9 mouse cellular contexts compared by ENCODE assay signal in genomic region chr5:137672361-137672760, GRCm38 (mm10). TPM values are rescaled to one million over a fixed set of nuclear protein-coding genes. Genes with fewer than 3 reads are reported as not detected.
DNase-seq lines count a peak whose midpoint lies in the region; ATAC-seq and TF ChIP-seq lines count a peak whose summit lies in the region.
"Had no signal": no experiment of that assay in that cellular context is flagged by ENCODE, and none has a peak within 500 bp of the region (broad histone marks: within the 10 kb centered on the region; RNA-seq: fewer than 3 reads in every experiment).

No protein-coding gene starts in this region.

- H3K9ac ChIP-seq in embryonic facial prominence, embryonic 13.5 days: no peak overlapping the region
- H3K9ac ChIP-seq in liver, embryonic 16.5 days (ENCODE audit: low read depth, low read length): no peak overlapping the region; the same call in 1 of the 2 replicates
- H3K9ac ChIP-seq: neural tube, embryonic 12.5 days had no signal

- no peak overlapping the region for H3K4me3 ChIP-seq in layer of hippocampus, adult 2 months
- no peak overlapping the region for H3K4me3 ChIP-seq in embryonic facial prominence, embryonic 13.5 days
- H3K4me3 ChIP-seq in liver, embryonic 16.5 days (ENCODE audit: low read depth, low read length): no peak overlapping the region
- H3K4me3 ChIP-seq: limb, embryonic 13.5 days; neural tube, embryonic 12.5 days had no signal

- H3K27ac ChIP-seq in layer of hippocampus, adult 2 months: peak overlapping the region; percentile 73; the same call in 1 of the 2 replicates
- peak overlapping the region; percentile 80; the same call in 1 of the 2 replicates for H3K27ac ChIP-seq in embryonic facial prominence, embryonic 13.5 days
- peak overlapping the region; percentile 75 for H3K27ac ChIP-seq in liver, embryonic 16.5 days (ENCODE audit: low read length)

- peaks cover 11% of the 10 kb centered on the region; the same call in 1 of the 2 replicates for H3K36me3 ChIP-seq in embryonic facial prominence, embryonic 13.5 days
- peaks cover 10% of the 10 kb centered on the region for H3K36me3 ChIP-seq in liver, embryonic 16.5 days (ENCODE audit: control insufficient read depth, insufficient read depth)

- TF ChIP-seq CTCF in layer of hippocampus, adult 2 months (conservative IDR thresholded peaks at IDR 0.05): no peak

- H3K27me3 ChIP-seq in embryonic facial prominence, embryonic 13.5 days: no peaks in the 10 kb centered on the region
- no peaks in the 10 kb centered on the region for H3K27me3 ChIP-seq in liver, embryonic 16.5 days (ENCODE audit: control insufficient read depth, insufficient read depth, low read depth, low read length)
- H3K27me3 ChIP-seq: limb, embryonic 13.5 days; neural tube, embryonic 12.5 days had no signal

- no peak overlapping the region for H3K4me2 ChIP-seq in embryonic facial prominence, embryonic 13.5 days
- H3K4me2 ChIP-seq in liver, embryonic 16.5 days (ENCODE audit: low read depth, low read length): peak overlapping the region; percentile 51; the same call in 1 of the 2 replicates

- H3K9me3 ChIP-seq in embryonic facial prominence, embryonic 13.5 days: no peaks in the 10 kb centered on the region
- no peaks in the 10 kb centered on the region for H3K9me3 ChIP-seq in liver, embryonic 16.5 days (replicated peaks; ENCODE audit: control insufficient read depth, low read length)
- H3K9me3 ChIP-seq: limb, embryonic 13.5 days; neural tube, embryonic 12.5 days had no signal

- ATAC-seq in embryonic facial prominence, embryonic 13.5 days (ENCODE audit: insufficient number of reproducible peaks, insufficient read depth, low FRiP score, low TSS enrichment, low read depth): no peak
- no peak for ATAC-seq in liver, embryonic 16.5 days (ENCODE audit: low read depth)
- no peak for ATAC-seq in megakaryocyte-erythroid progenitor cell, adult 5-6 weeks (replicated peaks; ENCODE audit: low FRiP score, low TSS enrichment, poor library complexity, severe bottlenecking)

- no peak for DNase-seq in layer of hippocampus, adult 2 months (ENCODE audit: low spot score in 2 of 2)
- no peak for DNase-seq in layer of hippocampus, adult 9-11 months
- peak; percentile 31 for DNase-seq in NIH3T3 (ENCODE audit: low read depth)
- DNase-seq in urinary bladder, postnatal 10 days (ENCODE audit: low spot score): no peak

- WGBS in embryonic facial prominence, embryonic 13.5 days: 68% methylated on average over 5 of the region's 5 CpGs
- 75% methylated on average over 5 of the region's 5 CpGs for WGBS in liver, embryonic 16.5 days (ENCODE audit: insufficient replicate concordance)

- peaks cover 19% of the 10 kb centered on the region for H3K4me1 ChIP-seq in embryonic facial prominence, embryonic 13.5 days
- peaks cover 52% of the 10 kb centered on the region for H3K4me1 ChIP-seq in liver, embryonic 16.5 days (ENCODE audit: control insufficient read depth, low read depth, low read length)

RNA-seq across cellular contexts. Expression of gene Agfg2, which starts 12.2 kb away (rescaled TPM):
- total RNA-seq in layer of hippocampus, adult 2 months (2021): 10 to 100 TPM; 64.1 to 67.3 TPM
- polyA plus RNA-seq in embryonic facial prominence, embryonic 13.5 days (2015; fragmentation: Nextera tagmentation; extraction: Ambion mirVana): 15.8 and 19.2 TPM in 2 replicates
- polyA plus RNA-seq in liver, embryonic 16.5 days (2015; fragmentation: Nextera tagmentation; extraction: Ambion mirVana): 29.4 and 30.5 TPM in 2 replicates
- total RNA-seq in megakaryocyte-erythroid progenitor cell, adult 5-6 weeks (2014; fragmentation: Nextera tagmentation): 22.7 and 37.5 TPM in 2 replicates
- 17.0 TPM in 2 replicates for total RNA-seq in megakaryocyte-erythroid progenitor cell, adult 5-6 weeks (2017)

RNA-seq across cellular contexts. Expression of gene Irs3, which starts 26.8 kb away (rescaled TPM):
- total RNA-seq in layer of hippocampus, adult 2 months (2021): under 1 TPM in 1 of 2 experiments, not detected in 1; 0.15 TPM
- 0.26 and 0.32 TPM in 2 replicates for polyA plus RNA-seq in embryonic facial prominence, embryonic 13.5 days (2015; fragmentation: Nextera tagmentation; extraction: Ambion mirVana)
- 0.15 TPM in 1 of 2 replicates, not detected in the other for polyA plus RNA-seq in liver, embryonic 16.5 days (2015; fragmentation: Nextera tagmentation; extraction: Ambion mirVana)
- total RNA-seq in megakaryocyte-erythroid progenitor cell, adult 5-6 weeks (2014; fragmentation: Nextera tagmentation): not detected in 2 replicates
- total RNA-seq in megakaryocyte-erythroid progenitor cell, adult 5-6 weeks (2017): 0.80 TPM in 1 of 2 replicates, not detected in the other

RNA-seq across cellular contexts. Expression of gene Sap25, which starts 31.2 kb away (rescaled TPM):
- 10 to 100 TPM in 1 of 2 experiments, 1 to 10 TPM in 1; 8.4 to 16.4 TPM for total RNA-seq in layer of hippocampus, adult 2 months (2021)
- 7.0 and 8.6 TPM in 2 replicates for polyA plus RNA-seq in embryonic facial prominence, embryonic 13.5 days (2015; fragmentation: Nextera tagmentation; extraction: Ambion mirVana)
- polyA plus RNA-seq in liver, embryonic 16.5 days (2015; fragmentation: Nextera tagmentation; extraction: Ambion mirVana): 4.5 and 6.7 TPM in 2 replicates
- 45.8 and 69.9 TPM in 2 replicates for total RNA-seq in megakaryocyte-erythroid progenitor cell, adult 5-6 weeks (2014; fragmentation: Nextera tagmentation)
- total RNA-seq in megakaryocyte-erythroid progenitor cell, adult 5-6 weeks (2017): 10.0 and 12.9 TPM in 2 replicates

RNA-seq across cellular contexts. Expression of gene Gm20605, which starts 43.4 kb away (rescaled TPM):
- total RNA-seq in layer of hippocampus, adult 2 months (2021): 10 to 100 TPM; 15.5 to 19.7 TPM
- 7.9 and 8.2 TPM in 2 replicates for polyA plus RNA-seq in embryonic facial prominence, embryonic 13.5 days (2015; fragmentation: Nextera tagmentation; extraction: Ambion mirVana)
- polyA plus RNA-seq in liver, embryonic 16.5 days (2015; fragmentation: Nextera tagmentation; extraction: Ambion mirVana): 5.2 and 6.1 TPM in 2 replicates
- total RNA-seq in megakaryocyte-erythroid progenitor cell, adult 5-6 weeks (2014; fragmentation: Nextera tagmentation): 19.5 and 22.4 TPM in 2 replicates
- 2.8 and 3.1 TPM in 2 replicates for total RNA-seq in megakaryocyte-erythroid progenitor cell, adult 5-6 weeks (2017)

RNA-seq across cellular contexts. Expression of gene Lrch4, which starts 43.4 kb away (rescaled TPM):
- total RNA-seq in layer of hippocampus, adult 2 months (2021): 10 to 100 TPM; 25.4 to 28.1 TPM
- polyA plus RNA-seq in embryonic facial prominence, embryonic 13.5 days (2015; fragmentation: Nextera tagmentation; extraction: Ambion mirVana): 31.5 and 33.9 TPM in 2 replicates
- 25.1 and 26.8 TPM in 2 replicates for polyA plus RNA-seq in liver, embryonic 16.5 days (2015; fragmentation: Nextera tagmentation; extraction: Ambion mirVana)
- 56.4 and 79.5 TPM in 2 replicates for total RNA-seq in megakaryocyte-erythroid progenitor cell, adult 5-6 weeks (2014; fragmentation: Nextera tagmentation)
- total RNA-seq in megakaryocyte-erythroid progenitor cell, adult 5-6 weeks (2017): 13.9 and 14.7 TPM in 2 replicates
